Mouse (Mus musculus) thymus, adult 2 months (tissue): Measurements from ENCODE around the gene Foxo4. TPM values are rescaled to one million over a fixed set of nuclear protein-coding genes. Genes with fewer than 3 reads are reported as not detected.
A peak's percentile ranks its signal among the peaks of the same experiment; 100 is the strongest.

Source experiments
- DNase-seq: peaks from one replicate; pipeline ENCODE4 v3.0.0; 2021
- H3K27ac ChIP-seq: fragments of 200-500 bp; 2 replicates; pipeline ENCODE4 v1.5.1; 2012; ENCODE audit warnings: low read length, control low read depth; ENCODE audit not compliant: control insufficient read depth, insufficient read depth
- H3K27me3 ChIP-seq: fragments of 200-500 bp; 2 replicates; pipeline ENCODE4 v1.6.1; 2012; ENCODE audit warnings: mild to moderate bottlenecking, low read length, moderate library complexity, mixed read lengths; ENCODE audit not compliant: control insufficient read depth, insufficient read depth
- H3K36me3 ChIP-seq: fragments of 200-500 bp; 2 replicates; pipeline ENCODE4 v1.6.1; 2012; ENCODE audit warnings: mild to moderate bottlenecking, low read length, moderate library complexity; ENCODE audit not compliant: control insufficient read depth, insufficient read depth
- H3K4me1 ChIP-seq: fragments of 200-500 bp; replicated peaks from 2 replicates; pipeline ENCODE4 v1.6.1; 2012; ENCODE audit warnings: low read length; ENCODE audit not compliant: control insufficient read depth, insufficient read depth
- H3K4me3 ChIP-seq: fragments of 200-500 bp; 2 replicates; pipeline ENCODE4 v1.5.1; 2012; ENCODE audit warnings: mild to moderate bottlenecking, low read length, control low read depth, moderate library complexity; ENCODE audit not compliant: control insufficient read depth, insufficient read depth
- CTCF ChIP-seq: fragments of 200-500 bp; IDR thresholded peaks from 2 replicates; pipeline ENCODE4 v1.5.1; 2012; ENCODE audit warnings: mild to moderate bottlenecking, control low read depth, low read length, moderate library complexity, borderline replicate concordance; ENCODE audit not compliant: control insufficient read depth, poor library complexity, insufficient read depth; ENCODE audit errors: extremely low read depth
- POLR2A ChIP-seq: fragments of 200-500 bp; IDR thresholded peaks from 2 replicates; pipeline ENCODE4 v1.6.1; 2012; ENCODE audit warnings: mild to moderate bottlenecking, low read length, control low read depth, moderate library complexity; ENCODE audit not compliant: control insufficient read depth, poor library complexity, insufficient read depth; ENCODE audit errors: extremely low read depth
- WGBS: fragments of 180-500 bp; shearing (Covaris S2); methylation state at CpG from one replicate; pipeline ENCODE4 v1.1.7; 2018; 5-methylcytosine and 5-hydroxymethylcytosine counted together
- polyA plus RNA-seq: library from polyadenylated mRNA; depleted of rRNA; stranded (reverse); fragments of >200 nt; gene quantifications from 2 replicates; pipeline ENCODE4 v1.2.3, GENCODE M21; 2012

Foxo4 gene
- polyA plus RNA-seq, 1 experiment, result 69.2 TPM

- H3K27me3 ChIP-seq, result no peaks in the 10 kb centered on the region
- peaks cover 40% of the 10 kb centered on the region for H3K4me1 ChIP-seq
- 6% methylated on average over 8 of the region's 13 CpGs for WGBS
- H3K4me3 ChIP-seq, result 0 out of 2 replicates have a peak overlapping the region, but pooled peaks have one; percentile 23
- peaks cover 32% of the 10 kb centered on the region for H3K36me3 ChIP-seq
- DNase-seq, result peak; percentile 48
- H3K27ac ChIP-seq, result peak overlapping the region; percentile 98
- TF ChIP-seq POLR2A (no peak), CTCF (no peak)
Measured at GRCm38 (mm10) chrX:101260441-101261325, 6.4 kb downstream of the Foxo4 start.

GRCm38 (mm10) chrX:101263892-101264291 lies 9.6 kb downstream of the Foxo4 start, which contains the start of gene Gm614:
Gene Gm614 (minus strand): TSS chrX:101263992.
- no peak for TF ChIP-seq POLR2A
- no peak for TF ChIP-seq CTCF
- DNase-seq, result no peak
- Histone ChIP-seq H3K4me3 (no peak within 1 kb of the TSS), H3K36me3 (peaks cover 35% of the 10 kb centered on the region), H3K27me3 (no peaks in the 10 kb centered on the region), H3K4me1 (peaks cover 33% of the 10 kb centered on the region), H3K27ac (no peak within 1 kb of the TSS)
- 100% methylated on average over 1 of the region's 1 CpGs for WGBS

GRCm38 (mm10) chrX:101266631-101267030 lies 12.3 kb downstream of the Foxo4 start:
- TF ChIP-seq POLR2A (no peak), CTCF (no peak)
- 36% methylated on average over 6 of the region's 6 CpGs for WGBS
- DNase-seq, result no peak
- H3K27ac ChIP-seq, result peak overlapping the region; percentile 100
- H3K27me3 ChIP-seq, result no peaks in the 10 kb centered on the region
- H3K4me3 ChIP-seq, result peak overlapping the region; percentile 59
- H3K4me1 ChIP-seq, result peaks cover 20% of the 10 kb centered on the region
- peaks cover 32% of the 10 kb centered on the region for H3K36me3 ChIP-seq

GRCm38 (mm10) chrX:101268025-101268754 lies 13.9 kb downstream of the Foxo4 start, which contains the start of gene Il2rg:
Gene Il2rg (minus strand): TSS chrX:101268255.
- H3K36me3 ChIP-seq, result peaks cover 29% of the 10 kb centered on the region
- no peaks in the 10 kb centered on the region for H3K27me3 ChIP-seq
- DNase-seq, result peak; percentile 66
- peak within 1 kb of the TSS; percentile 100 for H3K27ac ChIP-seq
- TF ChIP-seq CTCF, result no peak
- TF ChIP-seq POLR2A, result 0 out of 2 replicates have a peak, but pooled peaks have one; percentile 16
- peaks cover 23% of the 10 kb centered on the region for H3K4me1 ChIP-seq
- 8% methylated on average over 5 of the region's 5 CpGs for WGBS
- peak within 1 kb of the TSS; percentile 94 for H3K4me3 ChIP-seq

GRCm38 (mm10) chrX:101268755-101269124 lies 14.4 kb downstream of the Foxo4 start, which contains the start of gene Gm20489:
Gene Gm20489 (minus strand): TSS chrX:101269023.
- peak within 1 kb of the TSS; percentile 100 for H3K27ac ChIP-seq
- H3K27me3 ChIP-seq, result no peaks in the 10 kb centered on the region
- H3K4me3 ChIP-seq, result peak within 1 kb of the TSS; percentile 94
- H3K36me3 ChIP-seq, result peaks cover 24% of the 10 kb centered on the region
- DNase-seq, result no peak
- peaks cover 23% of the 10 kb centered on the region for H3K4me1 ChIP-seq
- WGBS, result 8% methylated on average over 3 of the region's 3 CpGs
- TF ChIP-seq POLR2A (no peak), CTCF (no peak)

GRCm38 (mm10) chrX:101273410-101273809 lies 19.1 kb downstream of the Foxo4 start:
- 7% methylated on average over 6 of the region's 6 CpGs for WGBS
- Histone ChIP-seq H3K4me1 (peaks cover 16% of the 10 kb centered on the region), H3K27ac (peak overlapping the region; percentile 95), H3K4me3 (peak overlapping the region; percentile 91), H3K36me3 (peaks cover 18% of the 10 kb centered on the region; the same call in 1 of the 2 replicates), H3K27me3 (no peaks in the 10 kb centered on the region)
- TF ChIP-seq CTCF (no peak), POLR2A (no peak)
- DNase-seq, result peak; percentile 29
